7 mouse cellular contexts compared by ENCODE assay signal in the genomic region with DNA sequence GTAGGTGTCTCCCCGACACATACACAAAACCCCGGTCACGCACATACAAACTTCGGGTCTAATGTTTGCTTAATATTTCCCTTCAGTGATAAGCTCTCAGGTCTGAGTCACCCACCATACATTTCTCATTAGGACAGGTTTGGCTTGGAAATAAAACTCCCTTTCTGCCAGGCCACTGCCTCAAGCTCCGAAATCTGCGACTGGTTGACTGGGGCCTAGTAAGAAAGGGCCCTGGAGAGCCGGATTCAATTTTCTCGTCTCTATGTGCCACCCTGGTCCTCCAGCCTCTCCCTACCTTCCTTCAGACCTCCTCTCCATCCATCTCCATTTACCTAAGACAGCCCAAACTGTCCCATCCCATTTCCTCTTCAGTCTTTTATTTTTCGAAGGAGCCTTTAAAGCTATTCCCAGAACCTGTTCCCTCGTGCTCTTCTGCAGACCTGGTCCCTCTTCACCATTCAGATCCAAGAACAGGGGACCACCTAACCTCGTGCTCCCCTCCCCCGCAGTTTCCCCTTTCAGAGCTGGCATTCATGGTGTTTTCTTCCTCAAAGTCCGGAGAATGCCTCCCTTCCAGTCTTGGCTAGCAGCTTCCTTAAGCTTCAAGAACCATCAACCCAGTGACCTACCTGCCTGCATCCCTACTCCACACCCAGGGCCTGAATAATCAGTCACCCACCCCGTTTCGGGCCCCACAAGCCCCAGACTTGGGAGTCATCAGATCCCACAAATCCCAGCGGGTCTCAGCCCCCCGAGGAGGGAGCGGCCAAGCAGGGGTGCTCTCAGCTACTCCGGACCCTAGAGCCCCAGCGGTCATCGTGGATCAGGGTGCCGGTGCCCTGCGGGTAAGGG. TPM values are rescaled to one million over a fixed set of nuclear protein-coding genes. Genes with fewer than 3 reads are reported as not detected.
DNase-seq lines count a peak whose midpoint lies in the region; ATAC-seq and TF ChIP-seq lines count a peak whose summit lies in the region.

No protein-coding gene starts in this region.

- ATAC-seq in lung, embryonic 15.5 days (ENCODE audit: borderline replicate concordance, extremely low read depth, low FRiP score, low TSS enrichment), result peak; percentile 33; the same call in 1 of the 2 replicates
- ATAC-seq in forebrain, postnatal 0 days, result peak; percentile 47
- no peak for ATAC-seq in liver, embryonic 13.5 days (ENCODE audit: low read depth)

- peak overlapping the region; percentile 87 for H3K9ac ChIP-seq in lung, embryonic 15.5 days
- H3K9ac ChIP-seq in forebrain, postnatal 0 days, result peak overlapping the region; percentile 98
- peak overlapping the region; percentile 71 for H3K9ac ChIP-seq in liver, embryonic 13.5 days

- H3K9me3 ChIP-seq in lung, embryonic 15.5 days, result no peaks in the 10 kb centered on the region
- no peaks in the 10 kb centered on the region for H3K9me3 ChIP-seq in forebrain, postnatal 0 days (ENCODE audit: low read length)
- no peaks in the 10 kb centered on the region for H3K9me3 ChIP-seq in liver, embryonic 13.5 days (replicated peaks)

- H3K4me2 ChIP-seq in lung, embryonic 15.5 days, result peak overlapping the region; percentile 86
- H3K4me2 ChIP-seq in forebrain, postnatal 0 days (ENCODE audit: low read depth), result peak overlapping the region; percentile 90
- H3K4me2 ChIP-seq in liver, embryonic 13.5 days, result peak overlapping the region; percentile 88

- peak overlapping the region; percentile 95 for H3K27ac ChIP-seq in lung, embryonic 15.5 days
- H3K27ac ChIP-seq in forebrain, postnatal 0 days (ENCODE audit: low read depth, low read length), result peak overlapping the region; percentile 92
- H3K27ac ChIP-seq in liver, embryonic 13.5 days, result no peak overlapping the region

- H3K27me3 ChIP-seq in lung, embryonic 15.5 days, result no peaks in the 10 kb centered on the region
- no peaks in the 10 kb centered on the region for H3K27me3 ChIP-seq in forebrain, postnatal 0 days (ENCODE audit: insufficient read depth, low read length)
- peaks cover 72% of the 10 kb centered on the region for H3K27me3 ChIP-seq in liver, embryonic 13.5 days

- 8% methylated on average over 23 of the region's 23 CpGs for WGBS in lung, embryonic 15.5 days
- 12% methylated on average over 23 of the region's 23 CpGs for WGBS in forebrain, postnatal 0 days
- 23% methylated on average over 23 of the region's 23 CpGs for WGBS in liver, embryonic 13.5 days (ENCODE audit: insufficient replicate concordance)

- H3K36me3 ChIP-seq in lung, embryonic 15.5 days, result no peaks in the 10 kb centered on the region
- no peaks in the 10 kb centered on the region for H3K36me3 ChIP-seq in forebrain, postnatal 0 days (ENCODE audit: insufficient read depth)
- H3K36me3 ChIP-seq in liver, embryonic 13.5 days, result no peaks in the 10 kb centered on the region

- H3K4me1 ChIP-seq in lung, embryonic 15.5 days, result peaks cover 37% of the 10 kb centered on the region
- H3K4me1 ChIP-seq in forebrain, postnatal 0 days (ENCODE audit: insufficient read depth), result peaks cover 20% of the 10 kb centered on the region; the same call in 1 of the 2 replicates
- H3K4me1 ChIP-seq in liver, embryonic 13.5 days (replicated peaks), result peaks cover 38% of the 10 kb centered on the region

- TF ChIP-seq CTCF in forebrain, postnatal 0 days (IDR thresholded peaks at IDR 0.05; ENCODE audit: low read depth), result no peak

- peak overlapping the region; percentile 74 for H3K4me3 ChIP-seq in lung, embryonic 15.5 days
- H3K4me3 ChIP-seq in forebrain, postnatal 0 days (ENCODE audit: low read depth, low read length), result peak overlapping the region; percentile 87
- peak overlapping the region; percentile 65 for H3K4me3 ChIP-seq in liver, embryonic 13.5 days (replicated peaks)

- no peak for DNase-seq in lung, postnatal 14 days
- peak; percentile 62 for DNase-seq in cerebellum, adult 9-11 months
- peak; percentile 73 for DNase-seq in forebrain, postnatal 0 days
- DNase-seq in liver, embryonic 13.5 days, result no peak
- DNase-seq in yolk sac, embryonic 10.5 days (ENCODE audit: low spot score), result peak; percentile 12
- no peak for DNase-seq in layer of hippocampus, adult 9-11 months

RNA-seq across cellular contexts. Expression of a gene that starts 1.0 kb away (rescaled TPM):
- 40.0 TPM in 2 replicates for polyA plus RNA-seq in lung, embryonic 15.5 days (2015; fragmentation: Nextera tagmentation; extraction: Ambion mirVana)
- 21.1 and 26.0 TPM in 2 replicates for total RNA-seq in forebrain, postnatal 0 days (2014; rRNA removed)
- 23.7 and 26.2 TPM in 2 replicates for polyA plus RNA-seq in forebrain, postnatal 0 days (2015; fragmentation: Nextera tagmentation; extraction: Ambion mirVana)
- 1.9 and 2.3 TPM in 2 replicates for polyA plus RNA-seq in liver, embryonic 13.5 days (2015; fragmentation: Nextera tagmentation; extraction: Ambion mirVana)

RNA-seq across cellular contexts. Expression of a gene that starts 27.8 kb away (rescaled TPM):
- polyA plus RNA-seq in lung, embryonic 15.5 days (2015; fragmentation: Nextera tagmentation; extraction: Ambion mirVana), result 126 and 134 TPM in 2 replicates
- 275 and 298 TPM in 2 replicates for total RNA-seq in forebrain, postnatal 0 days (2014; rRNA removed)
- polyA plus RNA-seq in forebrain, postnatal 0 days (2015; fragmentation: Nextera tagmentation; extraction: Ambion mirVana), result 231 and 236 TPM in 2 replicates
- polyA plus RNA-seq in liver, embryonic 13.5 days (2015; fragmentation: Nextera tagmentation; extraction: Ambion mirVana), result 98.0 and 104 TPM in 2 replicates

Comparison
In these comparisons a context has a peak if more than half of its experiments do, and no peak if none do; other contexts are left out.
1. DNase-seq: peak in cerebellum, adult 9-11 months (single experiment), forebrain, postnatal 0 days (single experiment) and yolk sac, embryonic 10.5 days (single experiment); none in lung, postnatal 14 days (single experiment), liver, embryonic 13.5 days (single experiment) and layer of hippocampus, adult 9-11 months (single experiment).
2. Peak in every context shown above with its lines, with median percentiles within 50 percentile points of each other: H3K4me2 ChIP-seq, H3K4me3 ChIP-seq and H3K9ac ChIP-seq.